Mouse (Mus musculus) heart, postnatal 0 days (tissue): ENCODE results near the gene Trio.

Source experiments
- CTCF ChIP-seq: IDR thresholded peaks from 2 replicates; pipeline ENCODE4 v1.5.1; 2016; ENCODE audit warnings: antibody characterized with exemption, control low read depth, low read depth
- EP300 ChIP-seq: IDR thresholded peaks from 2 replicates; pipeline ENCODE4 v1.6.1; 2016; ENCODE audit warnings: antibody characterized with exemption, low read depth

GRCm38 (mm10) chr15:27935772-27936746 lies 89.6 kb downstream of the Trio start:
- TF ChIP-seq CTCF = no peak
- no peak for TF ChIP-seq EP300
